Mouse (Mus musculus): ENCODE measurements around the gene Lrrc45.
"Not testable (repeated sequence)": the region's sequence is repeated elsewhere in the genome, so short reads cannot be mapped to it uniquely, and the experiment has no call there.

The Lrrc45 gene

GRCm38 (mm10) chr11:120763121-120763999 is 49.6 kb downstream of the Lrrc45 start:
- DNase-seq (ENCODE audit: low spot score in 2 of 2) = not testable (repeated sequence)

DNA sequence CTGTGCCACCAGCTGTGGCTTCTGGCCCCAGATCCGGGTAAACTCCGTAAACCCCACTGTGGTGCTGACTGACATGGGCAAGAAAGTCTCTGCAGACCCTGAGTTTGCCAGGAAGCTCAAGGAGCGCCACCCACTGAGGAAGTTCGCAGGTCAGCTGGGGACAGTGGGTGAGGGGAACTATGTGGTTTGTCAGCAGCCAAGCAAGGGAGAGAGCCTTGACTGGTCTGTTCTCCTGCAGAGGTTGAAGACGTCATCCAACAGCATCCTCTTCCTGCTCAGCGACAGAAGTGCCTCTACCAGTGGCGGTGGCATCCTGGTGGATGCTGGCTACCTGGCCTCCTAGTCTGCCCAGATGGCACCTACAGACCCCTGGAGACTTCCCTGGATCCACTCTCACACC is 53.3 kb downstream of the Lrrc45 start:
- DNase-seq (ENCODE audit: low spot score in 2 of 2) = not testable (repeated sequence)

GRCm38 (mm10) chr11:120768206-120768605 is 54.5 kb downstream of the Lrrc45 start:
- DNase-seq (ENCODE audit: low spot score in 2 of 2) = no peak

Measured in thymus, postnatal 10 days (tissue).